8 mouse cellular contexts compared by ENCODE assay signal in genomic region chr10:110762134-110762884, GRCm38 (mm10). TPM values are rescaled to one million over a fixed set of nuclear protein-coding genes. Genes with fewer than 3 reads are reported as not detected.
DNase-seq lines count a peak whose midpoint lies in the region; ATAC-seq and TF ChIP-seq lines count a peak whose summit lies in the region.
"Had no signal": no experiment of that assay in that cellular context is flagged by ENCODE, and none has a peak within 500 bp of the region (broad histone marks: within the 10 kb centered on the region; RNA-seq: fewer than 3 reads in every experiment).

No protein-coding gene starts in this region.

- no peak overlapping the region for H3K9ac ChIP-seq in ES-Bruce4 (ENCODE audit: low read depth, poor library complexity, severe bottlenecking)
- H3K9ac ChIP-seq in hindbrain, postnatal 0 days (replicated peaks; ENCODE audit: low read length): no peak overlapping the region; the same call in 1 of the 2 replicates

- H3K4me1 ChIP-seq in ES-Bruce4 (ENCODE audit: control insufficient read depth, insufficient read depth, low read length): no peaks in the 10 kb centered on the region
- H3K4me1 ChIP-seq in hindbrain, postnatal 0 days (ENCODE audit: insufficient read depth, low read length): no peaks in the 10 kb centered on the region; the same call in 1 of the 2 replicates

- no peaks in the 10 kb centered on the region for H3K27me3 ChIP-seq in ES-Bruce4 (ENCODE audit: control insufficient read depth, insufficient read depth, low read length, poor library complexity, severe bottlenecking)
- no peaks in the 10 kb centered on the region for H3K27me3 ChIP-seq in hindbrain, postnatal 0 days (ENCODE audit: insufficient read depth, low read length)

- ATAC-seq in hindbrain, postnatal 0 days: peak; percentile 71
- ATAC-seq: lung, postnatal 0 days had no signal

- no peak for TF ChIP-seq EP300 in ES-Bruce4 (IDR thresholded peaks at IDR 0.05; ENCODE audit: insufficient read depth, low read depth, low read length)

- H3K27ac ChIP-seq in ES-Bruce4 (ENCODE audit: insufficient read depth, low read length): no peak overlapping the region
- 0 out of 2 replicates have a peak overlapping the region, but pooled peaks have one; percentile 15 for H3K27ac ChIP-seq in hindbrain, postnatal 0 days

- peak overlapping the region; percentile 38 for H3K4me2 ChIP-seq in hindbrain, postnatal 0 days (ENCODE audit: low read depth, low read length)

- 41% methylated on average over 16 of the region's 16 CpGs for WGBS in hindbrain, postnatal 0 days

- no peak overlapping the region for H3K4me3 ChIP-seq in ES-Bruce4 (ENCODE audit: low read depth, low read length)
- peak overlapping the region; percentile 18; the same call in 1 of the 2 replicates for H3K4me3 ChIP-seq in hindbrain, postnatal 0 days (ENCODE audit: low read length)

- TF ChIP-seq POLR2A in ES-Bruce4 (IDR thresholded peaks at IDR 0.05; ENCODE audit: insufficient read depth, low read length): no peak

- DNase-seq in NIH3T3 (ENCODE audit: low read depth): peak; percentile 32
- DNase-seq in cerebellum, postnatal 14 days: peak; percentile 85 to 86
- peak; percentile 68 for DNase-seq in hindbrain, postnatal 0 days (ENCODE audit: low spot score)
- DNase-seq in kidney, postnatal 14 days: no peak
- no peak for DNase-seq in urinary bladder, postnatal 14 days (ENCODE audit: low spot score)
- no peak for DNase-seq in ovary, adult 18-20 months (ENCODE audit: low spot score)

- H3K36me3 ChIP-seq in ES-Bruce4 (ENCODE audit: control insufficient read depth, insufficient read depth, low read length, poor library complexity, severe bottlenecking): peaks cover 43% of the 10 kb centered on the region
- peaks cover 23% of the 10 kb centered on the region; the same call in 1 of the 2 replicates for H3K36me3 ChIP-seq in hindbrain, postnatal 0 days (ENCODE audit: insufficient read depth, low read length)

- no peaks in the 10 kb centered on the region for H3K9me3 ChIP-seq in ES-Bruce4 (replicated peaks; ENCODE audit: control insufficient read depth, insufficient read depth, low read length, poor library complexity, severe bottlenecking)
- no peaks in the 10 kb centered on the region for H3K9me3 ChIP-seq in hindbrain, postnatal 0 days (ENCODE audit: low read length)

- peak; percentile 1 for TF ChIP-seq CTCF in ES-Bruce4 (IDR thresholded peaks at IDR 0.05; ENCODE audit: low read depth, low read length)
- TF ChIP-seq CTCF in hindbrain, postnatal 0 days (IDR thresholded peaks at IDR 0.05; ENCODE audit: low read depth): peak; percentile 65

RNA-seq across cellular contexts. Expression of gene E2f7, which starts 17.1 kb away (rescaled TPM):
- 31.4 and 32.5 TPM in 2 replicates for polyA plus RNA-seq in ES-Bruce4 (2011; ENCODE audit: insufficient read depth, insufficient read length, low read depth, missing spikeins)
- 3.6 and 5.1 TPM in 2 replicates for total RNA-seq in hindbrain, postnatal 0 days (2014; rRNA removed)
- 5.9 and 6.4 TPM in 2 replicates for polyA plus RNA-seq in hindbrain, postnatal 0 days (2015; fragmentation: Nextera tagmentation; extraction: Ambion mirVana)

Comparison
In these comparisons a context has a peak if more than half of its experiments do, and no peak if none do; other contexts are left out.
1. DNase-seq: peak in NIH3T3 (single experiment), cerebellum, postnatal 14 days (2 of 2) and hindbrain, postnatal 0 days (single experiment); none in kidney, postnatal 14 days (single experiment), urinary bladder, postnatal 14 days (single experiment) and ovary, adult 18-20 months (single experiment).